Mouse (Mus musculus): ENCODE measurements around the gene Tmem74b. TPM values are rescaled to one million over a fixed set of nuclear protein-coding genes. Genes with fewer than 3 reads are reported as not detected.
A peak's percentile ranks its signal among the peaks of the same experiment; 100 is the strongest.

The Tmem74b gene
- polyA plus RNA-seq, 1 experiment from 2014 or later: 0.11 TPM

GRCm38 (mm10) chr2:151743845-151744244, 42.0 kb downstream of the Tmem74b start, which contains the start of gene Psmf1:
Psmf1 (minus strand) TSS chr2:151744186.
- peak within 1 kb of the TSS; percentile 90 for H3K27ac ChIP-seq
- H3K4me2 ChIP-seq: peak within 1 kb of the TSS; percentile 77
- no peak for ATAC-seq
- peaks cover 4% of the 10 kb centered on the region; the same call in 1 of the 2 replicates for H3K36me3 ChIP-seq
- peaks cover 19% of the 10 kb centered on the region for H3K27me3 ChIP-seq (replicated peaks)
- no peaks in the 10 kb centered on the region for H3K9me3 ChIP-seq (replicated peaks)
- H3K4me1 ChIP-seq: peaks cover 50% of the 10 kb centered on the region
- H3K4me3 ChIP-seq: no peak within 1 kb of the TSS
- peak within 1 kb of the TSS; percentile 47; the same call in 1 of the 2 replicates for H3K9ac ChIP-seq

GRCm38 (mm10) chr2:151747847-151748705, 46.3 kb downstream of the Tmem74b start:
- Histone ChIP-seq H3K27me3 (replicated peaks) (peaks cover 31% of the 10 kb centered on the region), H3K4me3 (no peak overlapping the region), H3K36me3 (no peaks in the 10 kb centered on the region), H3K27ac (no peak overlapping the region), H3K4me1 (peaks cover 15% of the 10 kb centered on the region), H3K9me3 (replicated peaks) (no peaks in the 10 kb centered on the region), H3K9ac (no peak overlapping the region), H3K4me2 (no peak overlapping the region)
- 32% methylated on average over 19 of the region's 19 CpGs for WGBS (ENCODE audit: insufficient replicate concordance)
- no peak; the same call in 1 of the 2 replicates for ATAC-seq

- no peaks in the 10 kb centered on the region for H3K36me3 ChIP-seq
- no peak for ATAC-seq
Observed at GRCm38 (mm10) chr2:151751330-151751729, 49.5 kb downstream of the Tmem74b start.

GRCm38 (mm10) chr2:151756277-151757061, 54.7 kb downstream of the Tmem74b start:
- Histone ChIP-seq H3K9me3 (replicated peaks) (no peaks in the 10 kb centered on the region), H3K27ac (no peak overlapping the region), H3K36me3 (no peaks in the 10 kb centered on the region), H3K27me3 (replicated peaks) (peaks cover 3% of the 10 kb centered on the region; the same call in 1 of the 2 replicates), H3K4me3 (no peak overlapping the region), H3K9ac (no peak overlapping the region), H3K4me2 (no peak overlapping the region), H3K4me1 (no peaks in the 10 kb centered on the region)
- ATAC-seq: no peak
- 51% methylated on average over 9 of the region's 9 CpGs for WGBS (ENCODE audit: insufficient replicate concordance)

More at GRCm38 (mm10) chr2:151751330-151751729, 49.5 kb downstream of the Tmem74b start:
- peaks cover 26% of the 10 kb centered on the region for H3K27me3 ChIP-seq (replicated peaks)
- H3K9ac ChIP-seq: no peak overlapping the region
- H3K9me3 ChIP-seq (replicated peaks): no peaks in the 10 kb centered on the region
- no peak overlapping the region for H3K4me3 ChIP-seq
- WGBS (ENCODE audit: insufficient replicate concordance): 51% methylated on average over 5 of the region's 5 CpGs
- H3K27ac ChIP-seq: no peak overlapping the region
- H3K4me1 ChIP-seq: no peaks in the 10 kb centered on the region
- no peak overlapping the region for H3K4me2 ChIP-seq

GRCm38 (mm10) chr2:151757451-151757850, 55.6 kb downstream of the Tmem74b start:
- Histone ChIP-seq H3K4me1 (no peaks in the 10 kb centered on the region), H3K4me3 (no peak overlapping the region), H3K27me3 (replicated peaks) (no peaks in the 10 kb centered on the region; the same call in 1 of the 2 replicates), H3K9ac (no peak overlapping the region), H3K36me3 (no peaks in the 10 kb centered on the region), H3K4me2 (no peak overlapping the region), H3K27ac (no peak overlapping the region), H3K9me3 (replicated peaks) (no peaks in the 10 kb centered on the region)
- ATAC-seq: no peak
- WGBS (ENCODE audit: insufficient replicate concordance): 63% methylated on average over 5 of the region's 5 CpGs

- no peak for ATAC-seq
- Histone ChIP-seq H3K9ac (no peak overlapping the region), H3K4me3 (no peak overlapping the region), H3K9me3 (replicated peaks) (no peaks in the 10 kb centered on the region), H3K27ac (no peak overlapping the region), H3K27me3 (replicated peaks) (no peaks in the 10 kb centered on the region; the same call in 1 of the 2 replicates), H3K36me3 (no peaks in the 10 kb centered on the region), H3K4me2 (no peak overlapping the region), H3K4me1 (no peaks in the 10 kb centered on the region)
- WGBS (ENCODE audit: insufficient replicate concordance): 41% methylated on average over 1 of the region's 1 CpGs
Observed at GRCm38 (mm10) chr2:151758806-151759353, 57.1 kb downstream of the Tmem74b start.

Other genes with a start within 250 kb of the Tmem74b start
- gene 4921509C19Rik, start 225.9 kb upstream of the Tmem74b start, polyA plus RNA-seq (2016; fragmentation: Nextera tagmentation; extraction: Ambion mirVana): not detected in 2 replicates
- 111 and 117 TPM in 2 replicates for gene Nsfl1c, start 207.8 kb upstream of the Tmem74b start, polyA plus RNA-seq (2016; fragmentation: Nextera tagmentation; extraction: Ambion mirVana)
- gene Fkbp1a, start 159.5 kb upstream of the Tmem74b start, polyA plus RNA-seq (2016; fragmentation: Nextera tagmentation; extraction: Ambion mirVana): 233 and 244 TPM in 2 replicates
- gene Sdcbp2, start 129.4 kb upstream of the Tmem74b start, polyA plus RNA-seq (2016; fragmentation: Nextera tagmentation; extraction: Ambion mirVana): 0.16 and 0.45 TPM in 2 replicates
- 0.04 TPM in 2 replicates for gene Snph, start 69.4 kb upstream of the Tmem74b start, polyA plus RNA-seq (2016; fragmentation: Nextera tagmentation; extraction: Ambion mirVana)
- gene Rad21l, start 33.5 kb upstream of the Tmem74b start, polyA plus RNA-seq (2016; fragmentation: Nextera tagmentation; extraction: Ambion mirVana): not detected in 2 replicates
- 47.3 and 54.6 TPM in 2 replicates for gene Psmf1, start 42.2 kb downstream of the Tmem74b start, polyA plus RNA-seq (2016; fragmentation: Nextera tagmentation; extraction: Ambion mirVana)
- gene Rspo4, start 140.9 kb downstream of the Tmem74b start, polyA plus RNA-seq (2016; fragmentation: Nextera tagmentation; extraction: Ambion mirVana): 0.11 TPM in 1 of 2 replicates, not detected in the other
- 0.05 and 0.08 TPM in 2 replicates for gene Angpt4, start 209.2 kb downstream of the Tmem74b start, polyA plus RNA-seq (2016; fragmentation: Nextera tagmentation; extraction: Ambion mirVana)